Mouse (Mus musculus) T-cell, adult 2 months (primary cell): ENCODE measurements around the gene Cdc42bpb.

Experiments
- DNase-seq: peaks from one replicate; pipeline ENCODE4 v3.0.0; 2022; ENCODE audit warnings: low spot score

Gene Cdc42bpb

GRCm38 (mm10) chr12:111385883-111386641, 8.5 kb upstream of the Cdc42bpb start:
- DNase-seq, result no peak

DNA sequence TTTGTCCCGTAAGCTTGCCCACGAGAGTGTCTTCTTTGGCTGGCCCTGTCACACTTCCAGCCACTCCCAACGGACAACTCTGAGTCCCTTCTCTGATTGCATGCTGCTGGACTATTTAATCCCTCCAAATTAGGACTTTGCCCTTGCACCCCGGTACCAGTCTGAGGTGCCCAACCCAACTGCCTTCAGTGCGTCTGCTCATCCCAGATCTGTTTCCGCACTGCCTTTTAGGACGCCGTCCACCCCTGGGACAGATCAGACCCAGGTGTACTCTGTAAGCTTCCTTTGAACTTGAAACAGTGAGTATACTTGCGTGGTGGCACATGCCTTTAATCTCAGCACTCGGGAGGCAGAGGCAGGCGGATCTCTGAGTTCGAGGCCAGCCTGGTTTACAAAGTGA, 1.3 kb upstream of the Cdc42bpb start:
- no peak for DNase-seq

- no peak for DNase-seq
Measured at GRCm38 (mm10) chr12:111377986-111378490, 520 bp upstream of the Cdc42bpb start.

- DNase-seq, result no peak
Measured at GRCm38 (mm10) chr12:111376826-111377331, 639 bp downstream of the Cdc42bpb start.

GRCm38 (mm10) chr12:111376053-111376452, 1.5 kb downstream of the Cdc42bpb start:
- no peak for DNase-seq

- DNase-seq, result no peak
Measured at GRCm38 (mm10) chr12:111375559-111375958, 2.0 kb downstream of the Cdc42bpb start.

DNA sequence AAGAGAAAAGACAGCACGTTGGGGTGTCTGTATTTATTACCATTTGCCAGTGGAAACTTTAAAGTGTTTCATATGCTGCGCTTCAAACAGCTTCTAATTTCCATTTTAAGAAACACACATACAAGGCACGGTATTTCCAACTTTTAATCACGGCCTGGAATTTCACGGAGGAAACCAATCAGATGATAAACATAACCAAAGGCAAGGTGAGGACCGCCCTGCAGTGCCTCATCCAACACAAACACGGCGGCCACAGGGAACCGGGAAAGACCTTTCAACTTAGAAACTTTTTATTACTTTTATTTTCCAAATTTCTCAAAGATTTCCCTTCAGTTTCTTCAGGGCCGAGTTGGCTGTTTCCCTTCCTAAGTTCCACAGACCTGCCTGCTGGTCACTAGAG, 2.8 kb downstream of the Cdc42bpb start:
- DNase-seq, result no peak

DNA sequence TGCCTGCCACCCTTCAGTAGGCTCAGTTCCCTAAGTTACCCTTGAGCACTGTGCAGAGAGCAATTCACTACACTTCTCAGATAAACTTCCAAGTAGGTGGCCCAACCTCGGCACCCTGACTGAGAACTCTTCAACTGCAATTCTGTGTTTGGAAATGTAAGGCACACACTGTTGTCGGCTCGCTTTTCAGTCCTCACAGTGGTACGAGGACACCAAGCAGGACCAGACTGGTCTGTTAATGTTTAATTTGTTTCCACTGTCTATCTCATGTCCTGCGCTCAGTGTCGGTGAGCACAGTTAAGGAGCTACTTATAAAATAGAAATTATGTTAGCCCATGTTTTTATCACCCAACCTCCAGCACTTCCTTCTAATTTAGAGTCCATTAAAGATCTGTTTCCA, 4.1 kb downstream of the Cdc42bpb start:
- DNase-seq, result no peak

DNA sequence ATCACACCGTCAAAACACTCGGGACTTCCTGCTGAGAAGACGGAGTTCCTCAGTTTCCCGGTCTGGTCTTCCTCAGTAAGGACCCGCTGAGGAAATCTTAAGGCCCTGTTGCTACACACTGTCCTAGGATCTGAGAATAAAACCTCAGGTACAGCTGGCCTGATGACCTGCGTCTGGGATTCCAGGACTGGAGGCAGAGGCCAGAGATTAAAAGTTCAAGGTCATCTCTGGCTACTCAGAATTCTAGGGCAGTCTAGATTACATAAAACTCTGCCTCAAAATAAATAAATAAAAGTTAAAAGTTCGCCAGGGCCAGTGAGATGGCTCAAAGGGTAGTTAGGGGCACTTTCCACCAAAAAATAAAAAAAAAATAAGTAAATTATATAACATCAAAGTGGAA, 5.6 kb downstream of the Cdc42bpb start:
- no peak for DNase-seq

DNA sequence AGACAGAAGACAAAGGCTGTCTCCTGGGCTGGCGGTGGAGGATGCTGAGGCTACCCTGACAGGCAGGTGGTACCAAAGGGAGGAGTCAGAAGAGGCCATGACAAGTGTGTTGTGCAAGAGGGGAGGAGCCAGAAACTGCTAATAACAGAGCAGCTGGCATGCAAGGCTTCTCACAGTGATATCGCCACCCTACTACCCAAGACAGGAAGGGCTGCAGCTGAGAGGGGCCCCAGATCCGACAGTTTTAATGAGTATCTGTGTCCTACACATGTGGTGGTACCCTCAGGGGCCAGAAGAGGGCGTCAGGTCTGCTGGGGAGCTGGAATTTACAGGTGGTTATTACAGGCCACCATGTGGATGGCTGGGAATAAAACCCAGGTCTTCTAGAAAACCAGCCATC, 7.3 kb downstream of the Cdc42bpb start:
- no peak for DNase-seq

GRCm38 (mm10) chr12:111367065-111367464, 10.5 kb downstream of the Cdc42bpb start:
- no peak for DNase-seq

DNA sequence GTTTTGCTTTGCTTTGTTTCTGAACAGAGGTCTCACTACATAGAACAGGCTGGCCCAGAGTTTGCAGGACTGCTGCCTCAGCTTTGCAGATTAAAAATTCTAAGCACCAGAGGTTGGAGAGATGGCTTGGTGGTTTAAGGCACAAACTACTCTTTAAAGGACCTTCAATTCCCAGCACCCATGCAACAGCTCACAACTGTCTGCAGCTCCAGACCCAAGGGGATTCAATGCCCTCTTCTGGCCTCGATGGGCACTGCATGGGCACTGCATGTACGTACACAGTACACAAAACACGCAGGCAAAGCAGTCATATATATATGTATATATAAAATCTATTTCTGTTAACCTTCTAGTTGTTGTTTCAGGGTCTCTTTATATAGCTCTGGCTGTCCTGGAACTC, 13.3 kb downstream of the Cdc42bpb start:
- DNase-seq, result no peak

DNA sequence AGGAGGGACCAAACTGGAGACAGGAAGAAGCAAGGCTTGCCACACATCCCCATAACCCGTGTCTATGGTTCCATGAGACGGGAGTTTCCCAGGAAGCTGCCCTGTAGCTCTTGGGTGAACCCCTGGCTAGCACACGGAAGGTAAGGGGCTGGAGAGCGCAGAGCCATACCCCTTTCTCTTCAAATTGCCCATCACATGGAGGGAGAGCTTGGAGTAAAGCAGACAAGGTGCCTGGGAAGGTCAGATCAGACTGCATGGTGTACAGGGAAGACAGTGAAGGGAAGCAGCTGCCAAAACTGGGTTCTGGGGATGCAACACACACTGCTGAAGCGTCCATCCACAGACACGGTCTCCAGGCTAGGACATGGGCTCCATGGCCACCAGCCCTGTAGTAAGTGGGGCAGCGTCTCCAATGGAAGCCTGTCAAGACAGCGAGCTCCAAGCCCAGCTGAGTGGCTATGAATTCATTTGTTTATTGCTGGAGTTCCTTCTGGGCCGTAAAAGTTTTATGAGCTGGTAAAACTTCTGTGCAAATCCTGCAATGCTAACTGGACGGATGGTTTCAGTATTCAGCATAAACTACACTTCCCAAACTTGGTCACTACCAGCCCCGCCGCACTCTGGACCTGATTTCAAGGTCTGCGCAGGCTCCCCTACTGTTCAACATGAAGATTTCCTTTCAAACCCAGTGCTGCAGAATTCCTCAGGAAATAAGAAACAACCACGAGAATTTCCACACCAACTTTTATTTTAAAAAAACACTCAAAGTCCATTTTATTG, 16.0 kb downstream of the Cdc42bpb start:
- no peak for DNase-seq

GRCm38 (mm10) chr12:111360671-111361070, 16.8 kb downstream of the Cdc42bpb start:
- no peak for DNase-seq

DNA sequence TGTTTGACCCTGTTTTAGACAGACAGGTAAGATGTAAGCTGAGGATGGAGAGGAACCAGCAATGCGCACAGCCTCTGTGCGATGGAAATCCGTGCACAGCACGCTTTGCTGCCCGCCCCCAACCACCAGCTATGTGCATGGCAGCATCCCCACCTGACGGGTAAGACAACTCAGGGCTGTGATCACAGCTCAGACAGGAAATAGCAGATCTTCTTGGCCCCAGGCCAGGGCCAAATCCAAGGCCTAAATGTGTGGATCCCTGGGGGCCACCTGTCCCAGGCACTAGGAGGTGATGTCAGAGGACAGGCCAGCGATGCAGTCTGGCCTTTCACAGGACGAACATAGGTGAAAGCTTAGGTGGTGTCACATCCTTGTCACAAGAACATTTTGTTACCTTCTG, 21.3 kb downstream of the Cdc42bpb start:
- DNase-seq, result no peak

DNA sequence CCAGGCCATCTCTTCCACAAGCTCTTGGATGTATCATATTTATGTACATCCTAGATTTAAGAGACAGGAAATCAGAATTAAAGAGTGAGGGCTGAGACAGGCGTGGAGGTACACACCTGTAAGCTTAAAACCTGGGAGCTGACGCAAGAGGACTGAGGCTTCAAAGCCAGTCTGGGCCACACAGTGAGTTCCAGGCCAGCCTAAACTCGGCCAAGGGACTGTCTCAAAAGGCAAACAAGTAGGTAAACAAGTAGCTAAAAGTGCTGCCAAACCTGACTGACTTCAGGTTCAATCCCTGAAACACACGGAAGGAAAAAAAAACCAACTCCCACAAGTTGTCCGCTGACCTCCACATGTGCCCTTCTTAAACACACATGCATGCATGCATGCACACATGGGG, 23.4 kb downstream of the Cdc42bpb start:
- DNase-seq, result no peak

GRCm38 (mm10) chr12:111353439-111353915, 24.0 kb downstream of the Cdc42bpb start:
- no peak for DNase-seq

GRCm38 (mm10) chr12:111353008-111353407, 24.5 kb downstream of the Cdc42bpb start:
- DNase-seq, result no peak

DNA sequence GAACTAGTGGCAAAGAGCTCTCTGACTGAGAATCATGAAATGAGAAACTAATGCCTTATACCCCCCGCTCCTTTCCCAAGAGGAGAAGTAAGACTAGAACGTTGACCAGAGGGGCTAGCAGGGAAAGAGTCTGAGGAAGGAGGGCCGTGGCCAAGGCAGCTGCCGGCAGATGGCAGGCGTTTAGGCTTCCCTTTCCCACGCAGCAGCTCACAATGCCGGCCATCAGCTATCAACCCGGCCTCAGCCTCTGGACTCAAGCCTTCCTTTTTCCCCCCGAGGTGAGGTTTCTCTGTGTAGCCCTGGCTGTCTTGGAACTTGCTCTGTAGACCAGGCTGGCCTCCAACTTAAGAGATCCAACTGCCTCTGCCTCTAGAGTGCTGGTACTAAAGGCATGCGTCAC, 25.0 kb downstream of the Cdc42bpb start:
- DNase-seq, result no peak

- DNase-seq, result no peak
Measured at GRCm38 (mm10) chr12:111349540-111350231, 27.8 kb downstream of the Cdc42bpb start.

DNA sequence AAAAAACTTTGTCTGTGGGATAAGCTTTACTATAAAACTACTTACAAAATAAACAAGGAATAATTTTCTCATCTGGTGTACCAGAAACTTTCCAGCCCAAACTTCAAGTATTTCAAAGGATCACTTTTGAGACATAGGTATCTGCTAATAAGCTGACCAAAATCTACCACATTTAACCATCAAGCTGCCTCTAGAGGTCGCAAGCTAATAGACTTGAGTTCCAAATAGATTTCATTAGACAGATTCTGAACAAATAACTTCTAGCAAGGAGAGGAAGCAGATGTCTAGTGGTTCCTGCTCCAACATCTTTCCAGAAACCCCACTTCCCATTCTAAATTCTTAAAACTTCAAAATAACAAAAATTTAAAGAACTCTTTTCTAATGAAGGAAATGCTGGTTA, 33.6 kb downstream of the Cdc42bpb start:
- DNase-seq, result no peak

DNA sequence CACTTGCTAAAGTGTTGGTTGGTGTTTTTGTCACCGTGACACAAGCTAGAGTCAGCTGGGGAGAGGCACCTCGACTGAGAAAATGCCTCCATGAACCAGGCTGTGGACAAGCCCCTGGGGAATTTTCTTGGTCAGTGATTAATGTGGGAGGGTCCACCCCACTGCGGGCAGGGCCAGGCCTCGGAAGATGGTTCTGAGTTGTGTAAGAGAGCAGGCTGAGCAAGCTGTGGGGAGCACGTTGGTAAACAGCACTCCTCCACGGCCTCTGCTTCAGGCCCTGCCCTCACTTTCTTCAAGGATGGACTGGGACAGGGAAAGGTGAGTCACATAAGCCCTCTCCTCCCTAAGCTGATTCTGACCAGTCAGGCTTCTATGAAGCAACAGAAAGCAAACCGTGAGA, 36.8 kb downstream of the Cdc42bpb start:
- no peak for DNase-seq
